Mouse (Mus musculus) C2C12 (cell line): ENCODE data around the gene Lyg2.

Experiments used
- CTCF ChIP-seq: IDR thresholded peaks from one replicate; pipeline ENCODE4 v1.5.1; 2011; ENCODE audit not compliant: control insufficient read depth, insufficient read depth, insufficient read length
- FOSL1 ChIP-seq: IDR thresholded peaks from one replicate; pipeline ENCODE4 v1.8.0; 2011; ENCODE audit warnings: mild to moderate bottlenecking, low read length; ENCODE audit not compliant: poor library complexity, insufficient read depth, severe bottlenecking
- USF1 ChIP-seq: IDR thresholded peaks from one replicate; pipeline ENCODE4 v1.6.1; 2011; ENCODE audit warnings: low read depth, mild to moderate bottlenecking, control low read depth, moderate library complexity

DNA sequence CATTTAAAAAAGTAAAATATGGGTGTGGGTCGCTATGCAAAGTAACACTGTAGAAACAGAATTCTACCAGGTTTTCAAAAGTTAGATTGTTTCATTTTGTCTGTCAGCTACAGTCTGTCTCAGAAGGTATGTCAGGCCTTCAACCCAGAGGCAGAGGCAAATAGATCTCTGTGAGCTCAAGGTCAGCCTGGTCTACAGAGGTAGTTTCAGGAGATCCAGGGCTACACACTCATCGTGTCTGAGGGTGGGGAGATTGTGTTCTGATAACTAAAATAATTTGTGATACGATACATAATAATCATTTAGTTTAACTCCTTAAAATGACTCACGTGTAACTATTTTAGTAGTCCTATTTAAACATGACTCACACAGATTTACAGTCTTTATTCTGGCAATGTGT lies 43.1 kb downstream of the Lyg2 start:
- TF ChIP-seq CTCF, result no peak
- no peak for TF ChIP-seq FOSL1
- TF ChIP-seq USF1, result no peak
